Mouse (Mus musculus) kidney, adult 2 months (tissue): ENCODE measurements at regions not wholly inside any gene's neighbourhood (a gene's known extent, or its start where the extent isn't known, plus 50 kb on each side); places are given as distances from the start of the nearest gene placed in this dataset.

Experiments
- CTCF ChIP-seq: fragments of 200-500 bp; conservative IDR thresholded peaks from 2 replicates; pipeline ENCODE4 v1.5.1; 2011; ENCODE audit warnings: low read depth, mild to moderate bottlenecking, control low read depth, low read length, moderate library complexity, mixed read lengths; ENCODE audit not compliant: insufficient read depth, insufficient read length
- POLR2A ChIP-seq: fragments of 200-500 bp; IDR thresholded peaks from one replicate; pipeline ENCODE4 v1.6.1; 2011; ENCODE audit warnings: low read depth, low read length, control low read depth

DNA sequence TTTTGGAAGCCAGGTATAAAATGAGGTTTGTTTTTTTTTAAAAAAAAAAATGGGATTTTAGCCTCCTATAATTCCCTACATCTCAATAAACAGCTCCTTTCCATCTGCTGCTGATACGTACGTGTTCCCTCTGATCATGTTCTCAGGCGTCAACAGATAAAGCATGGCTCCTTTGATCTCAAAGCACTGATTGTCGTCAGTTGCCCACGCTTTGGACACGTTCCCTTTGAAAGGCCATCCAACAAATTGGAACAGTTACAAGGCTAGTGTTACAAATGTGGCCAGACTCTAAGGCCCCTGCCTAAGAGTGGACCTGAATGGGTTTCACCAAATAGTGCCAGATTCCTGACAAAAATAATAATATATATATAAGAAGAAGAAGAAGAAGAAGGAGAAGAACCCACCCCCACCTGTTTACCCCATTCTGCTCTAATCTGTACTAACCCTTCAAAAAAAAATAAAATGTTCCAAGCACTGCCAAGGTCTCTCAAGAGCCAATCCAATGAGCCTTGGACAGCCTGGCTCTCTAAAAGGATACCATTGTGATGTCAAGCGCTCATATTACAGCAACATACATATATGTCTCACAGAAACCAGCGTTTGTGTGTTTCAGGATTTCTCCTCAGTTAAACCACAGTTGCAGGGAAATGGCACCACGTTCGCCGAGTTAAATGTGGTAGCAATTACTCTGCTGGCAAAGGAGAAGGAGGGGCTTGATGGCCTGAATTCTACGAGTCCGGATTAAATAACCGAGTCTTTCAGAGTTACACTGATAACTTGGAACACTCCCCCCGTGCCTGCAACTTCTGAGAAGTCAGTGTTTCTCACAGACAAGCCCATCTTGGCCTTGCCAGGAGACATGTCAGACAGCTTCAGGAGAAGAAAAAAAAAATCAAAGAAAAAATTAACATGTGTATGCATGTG lies 460.2 kb downstream of the Ate1 start:
- TF ChIP-seq POLR2A (no peak), CTCF (no peak)
